Mouse (Mus musculus): ENCODE results near the gene Parpbp. TPM values are rescaled to one million over a fixed set of nuclear protein-coding genes. Genes with fewer than 3 reads are reported as not detected.

Gene Parpbp
- 7.6 TPM for polyA plus RNA-seq (2014; fragmentation: Illumina TruSeq; extraction: RNeasy Lipid Tissue Mini Kit (QIAGEN cat#74804); ENCODE audit: low replicate concordance)

GRCm38 (mm10) chr10:88146707-88147477 is at the start of gene Parpbp, which contains the start of gene Nup37:
Parpbp (minus strand) TSS chr10:88146941.
Nup37 (plus strand) TSS chr10:88146992.

GRCm38 (mm10) chr10:88090772-88091171 is 56.0 kb downstream of the Parpbp start, which contains the start of gene Pmch:
Pmch (plus strand) TSS chr10:88091072.

Other genes with a start within 250 kb of the Parpbp start
- gene Pmch, start 55.9 kb downstream of the Parpbp start, polyA plus RNA-seq (2014; fragmentation: Illumina TruSeq; extraction: RNeasy Lipid Tissue Mini Kit (QIAGEN cat#74804); ENCODE audit: low replicate concordance), result not detected
- 16.7 TPM for gene Nup37, start 51 bp upstream of the Parpbp start, polyA plus RNA-seq (2014; fragmentation: Illumina TruSeq; extraction: RNeasy Lipid Tissue Mini Kit (QIAGEN cat#74804); ENCODE audit: low replicate concordance)
- 45.1 TPM for gene Washc3, start 54.2 kb upstream of the Parpbp start, polyA plus RNA-seq (2014; fragmentation: Illumina TruSeq; extraction: RNeasy Lipid Tissue Mini Kit (QIAGEN cat#74804); ENCODE audit: low replicate concordance)
- 6.2 TPM for gene Dram1, start 232.1 kb upstream of the Parpbp start, polyA plus RNA-seq (2014; fragmentation: Illumina TruSeq; extraction: RNeasy Lipid Tissue Mini Kit (QIAGEN cat#74804); ENCODE audit: low replicate concordance)
- gene Gnptab, start 232.2 kb upstream of the Parpbp start, polyA plus RNA-seq (2014; fragmentation: Illumina TruSeq; extraction: RNeasy Lipid Tissue Mini Kit (QIAGEN cat#74804); ENCODE audit: low replicate concordance), result 33.8 TPM

Measured in small intestine, adult 10 weeks (tissue).